Mouse (Mus musculus) kidney, embryonic 16.5 days (tissue): Measurements from ENCODE around the gene Pbx3. TPM values are rescaled to one million over a fixed set of nuclear protein-coding genes. Genes with fewer than 3 reads are reported as not detected.

Source experiments
- ATAC-seq: fragments of 200-750 bp; cut with Nextera tagmentation; 2 replicates; pipeline ENCODE4 v1.8.0; 2017; ENCODE audit warnings: moderate TSS enrichment; ENCODE audit not compliant: low FRiP score, low TSS enrichment
- H3K27ac ChIP-seq: fragments of 300-500 bp; sonication (generic); 2 replicates; pipeline ENCODE4 v1.5.1; 2014; ENCODE audit warnings: low read length
- H3K27me3 ChIP-seq: fragments of 300-500 bp; sonication (generic); 2 replicates; pipeline ENCODE4 v1.6.1; 2014; ENCODE audit warnings: low read length, control low read depth, mixed read lengths; ENCODE audit not compliant: insufficient read depth
- H3K36me3 ChIP-seq: fragments of 300-500 bp; sonication (generic); 2 replicates; pipeline ENCODE4 v1.6.1; 2014; ENCODE audit warnings: low read length, control low read depth, mixed read lengths; ENCODE audit not compliant: insufficient read depth
- H3K4me1 ChIP-seq: fragments of 300-500 bp; sonication (generic); 2 replicates; pipeline ENCODE4 v1.6.1; 2014; ENCODE audit warnings: low read length, control low read depth, mixed read lengths; ENCODE audit not compliant: insufficient read depth
- H3K4me2 ChIP-seq: fragments of 300-500 bp; sonication (generic); replicated peaks from 2 replicates; pipeline ENCODE4 v1.6.1; 2014; ENCODE audit warnings: low read depth, low read length
- H3K4me3 ChIP-seq: fragments of 300-500 bp; sonication (generic); 2 replicates; pipeline ENCODE4 v1.5.1; 2014; ENCODE audit warnings: mild to moderate bottlenecking, low read length
- H3K9ac ChIP-seq: fragments of 300-500 bp; sonication (generic); replicated peaks from 2 replicates; pipeline ENCODE4 v1.6.1; 2014; ENCODE audit warnings: low read length
- H3K9me3 ChIP-seq: fragments of 300-500 bp; sonication (generic); 2 replicates; pipeline ENCODE4 v1.6.1; 2016; ENCODE audit warnings: low read length, control low read depth
- whole genome bisulfite sequencing: fragments of 180-500 bp; shearing (Covaris S2); extraction: QIAGEN DNeasy Blood & Tissue Kit; methylation state at CpG from one replicate; pipeline ENCODE4 v1.1.7; 2014; 5-methylcytosine and 5-hydroxymethylcytosine counted together
- polyA plus RNA-seq: library from polyadenylated mRNA; unstranded; fragments of >200 nt; fragmentation: Nextera tagmentation; extraction: Ambion mirVana; gene quantifications from 2 replicates; pipeline ENCODE4 v1.2.1, GENCODE M21; 2015

Gene Pbx3
- polyA plus RNA-seq, 1 experiment from 2014 or later = 22.7 TPM

- H3K4me3 ChIP-seq = no peak overlapping the region
- H3K36me3 ChIP-seq = no peaks in the 10 kb centered on the region
- no peaks in the 10 kb centered on the region for H3K4me1 ChIP-seq
- H3K4me2 ChIP-seq = no peak overlapping the region
- H3K9me3 ChIP-seq = no peaks in the 10 kb centered on the region
- H3K9ac ChIP-seq = no peak overlapping the region
- H3K27me3 ChIP-seq = no peaks in the 10 kb centered on the region
- WGBS = 81% methylated on average over 1 of the region's 1 CpGs
- no peak for ATAC-seq
- no peak overlapping the region for H3K27ac ChIP-seq
These were observed 74.3 kb downstream of the Pbx3 start for GRCm38 (mm10) chr2:34298664-34299063.

GRCm38 (mm10) chr2:34298202-34298601, 74.7 kb downstream of the Pbx3 start:
- Histone ChIP-seq H3K4me1 (no peaks in the 10 kb centered on the region), H3K9ac (no peak overlapping the region), H3K36me3 (no peaks in the 10 kb centered on the region), H3K27me3 (no peaks in the 10 kb centered on the region), H3K4me2 (no peak overlapping the region), H3K4me3 (no peak overlapping the region), H3K9me3 (no peaks in the 10 kb centered on the region), H3K27ac (no peak overlapping the region)
- no peak for ATAC-seq
- 95% methylated on average over 3 of the region's 3 CpGs for WGBS

DNA sequence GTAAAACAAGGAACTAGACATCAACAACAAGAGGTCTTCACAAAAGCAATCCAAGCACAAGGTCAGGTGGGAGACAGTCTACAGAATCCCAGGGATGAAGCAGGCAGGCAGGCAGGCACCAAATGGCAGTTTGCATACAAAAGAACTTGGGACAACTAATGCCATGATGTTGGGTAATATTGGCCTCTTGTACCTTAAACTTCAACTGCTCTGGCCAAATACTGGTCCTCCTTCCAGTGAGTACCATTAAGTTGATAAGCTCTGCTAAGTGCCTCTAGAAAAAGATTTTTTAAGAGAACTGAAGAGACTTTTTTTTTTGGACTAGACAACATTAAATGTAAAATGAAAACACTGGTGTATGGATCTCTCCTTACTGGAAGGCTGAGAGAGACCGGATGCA, 83.2 kb downstream of the Pbx3 start:
- Histone ChIP-seq H3K4me3 (no peak overlapping the region), H3K27me3 (no peaks in the 10 kb centered on the region), H3K27ac (no peak overlapping the region), H3K9ac (no peak overlapping the region), H3K4me1 (peaks cover 8% of the 10 kb centered on the region), H3K4me2 (no peak overlapping the region), H3K9me3 (no peaks in the 10 kb centered on the region), H3K36me3 (no peaks in the 10 kb centered on the region)
- no peak for ATAC-seq
- WGBS = 88% methylated on average over 1 of the region's 1 CpGs

- Histone ChIP-seq H3K36me3 (no peaks in the 10 kb centered on the region), H3K4me1 (peaks cover 8% of the 10 kb centered on the region), H3K4me3 (no peak overlapping the region), H3K27ac (no peak overlapping the region), H3K9ac (no peak overlapping the region), H3K27me3 (no peaks in the 10 kb centered on the region), H3K4me2 (no peak overlapping the region), H3K9me3 (no peaks in the 10 kb centered on the region)
- WGBS = 85% methylated on average over 2 of the region's 2 CpGs
- ATAC-seq = no peak
These were observed 88.7 kb downstream of the Pbx3 start for GRCm38 (mm10) chr2:34284239-34284638.

DNA sequence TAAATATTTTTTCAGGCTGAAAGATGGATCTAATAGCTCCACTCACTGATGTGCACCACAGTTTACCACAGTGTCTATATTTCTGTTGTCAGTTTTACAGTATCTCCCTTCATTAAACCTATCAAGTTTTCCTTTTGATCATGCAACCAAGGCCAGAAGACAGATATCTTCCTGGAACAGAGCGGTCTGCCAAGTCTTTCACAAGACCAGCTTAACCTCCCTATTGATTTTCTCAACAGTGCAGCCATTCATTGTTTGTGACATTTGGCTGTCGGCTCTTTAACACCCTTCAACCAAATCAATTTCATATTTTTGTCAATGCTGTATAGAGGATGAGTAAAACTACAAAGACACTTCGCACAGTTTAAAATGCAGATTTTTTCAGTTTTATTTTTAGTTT, 91.9 kb downstream of the Pbx3 start:
- Histone ChIP-seq H3K9me3 (no peaks in the 10 kb centered on the region), H3K36me3 (no peaks in the 10 kb centered on the region), H3K27me3 (no peaks in the 10 kb centered on the region), H3K4me2 (no peak overlapping the region), H3K9ac (no peak overlapping the region), H3K4me1 (no peaks in the 10 kb centered on the region), H3K27ac (no peak overlapping the region), H3K4me3 (no peak overlapping the region)
- ATAC-seq = no peak
- 71% methylated on average over 3 of the region's 3 CpGs for WGBS

DNA sequence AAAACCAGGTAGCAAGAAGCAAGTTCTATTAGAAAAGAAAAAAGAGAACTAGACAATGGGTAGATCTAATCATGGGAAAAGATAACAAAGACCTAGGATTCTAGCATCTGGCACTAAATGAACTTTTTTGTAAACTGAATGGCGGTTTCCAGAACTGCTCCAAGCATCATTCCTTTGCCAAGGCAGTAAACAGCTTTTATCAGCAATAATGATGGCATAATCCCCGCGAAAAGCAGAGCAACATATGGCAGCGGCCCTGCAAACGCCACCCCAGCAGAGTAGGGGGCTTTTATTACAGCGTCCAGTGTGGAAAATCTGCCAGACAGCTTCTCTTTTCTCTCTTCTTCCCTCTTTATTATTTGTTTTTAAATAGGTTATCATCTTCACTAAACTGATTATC, 93.2 kb downstream of the Pbx3 start:
- Histone ChIP-seq H3K4me1 (no peaks in the 10 kb centered on the region), H3K27me3 (no peaks in the 10 kb centered on the region), H3K4me3 (no peak overlapping the region), H3K9ac (no peak overlapping the region), H3K4me2 (no peak overlapping the region), H3K27ac (no peak overlapping the region), H3K9me3 (no peaks in the 10 kb centered on the region), H3K36me3 (no peaks in the 10 kb centered on the region)
- no peak for ATAC-seq
- WGBS = 62% methylated on average over 6 of the region's 6 CpGs

DNA sequence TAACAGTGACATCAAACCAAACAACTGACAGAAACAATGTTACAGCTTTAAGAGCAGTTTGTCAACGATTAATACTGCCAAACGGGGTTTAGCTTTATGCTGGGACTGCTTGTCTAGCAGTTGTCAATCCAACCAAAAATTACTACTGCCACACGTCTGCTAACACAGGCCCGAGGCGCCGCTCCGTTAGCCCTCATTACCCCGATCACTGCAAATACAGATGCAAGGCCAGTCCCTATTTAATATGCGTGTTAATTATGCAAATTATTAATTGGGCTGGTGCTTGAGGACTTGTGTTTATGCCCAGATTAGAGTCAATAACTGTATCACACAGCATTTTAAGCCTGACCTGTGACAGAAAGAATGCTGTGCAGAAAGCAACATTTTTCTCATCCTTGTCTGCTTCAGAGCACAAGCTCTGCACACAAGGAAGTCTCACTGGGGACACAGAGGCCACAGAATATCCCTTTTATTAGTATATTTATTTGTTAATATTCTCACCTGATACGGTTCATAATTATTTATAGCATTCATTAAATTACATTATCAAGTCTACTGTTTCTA, 97.2 kb downstream of the Pbx3 start:
- Histone ChIP-seq H3K4me2 (no peak overlapping the region), H3K36me3 (no peaks in the 10 kb centered on the region), H3K27ac (no peak overlapping the region), H3K9ac (no peak overlapping the region), H3K27me3 (no peaks in the 10 kb centered on the region), H3K4me3 (no peak overlapping the region), H3K4me1 (no peaks in the 10 kb centered on the region), H3K9me3 (no peaks in the 10 kb centered on the region)
- WGBS = 89% methylated on average over 10 of the region's 10 CpGs
- ATAC-seq = no peak

DNA sequence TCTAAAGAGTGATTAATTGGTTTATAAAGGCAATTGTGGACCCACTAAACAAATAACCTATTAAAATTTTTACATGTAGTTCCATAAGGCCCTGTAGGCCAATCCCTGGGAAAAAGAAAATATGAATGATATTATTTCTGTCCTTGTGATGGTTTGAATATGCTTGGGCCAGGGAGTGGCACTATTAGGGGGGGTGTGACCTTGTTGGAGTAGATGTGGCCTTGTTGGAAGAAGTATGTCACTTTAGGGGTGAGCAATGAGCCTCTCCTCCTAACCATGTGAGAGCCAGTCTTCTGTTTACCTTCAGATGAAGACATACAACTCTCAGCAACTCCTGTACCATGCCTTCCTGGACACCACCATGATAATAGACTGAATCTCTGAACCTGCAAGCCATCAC, 110.9 kb downstream of the Pbx3 start:
- Histone ChIP-seq H3K9me3 (no peaks in the 10 kb centered on the region), H3K4me1 (peaks cover under 1% of the 10 kb centered on the region; the same call in 1 of the 2 replicates), H3K27ac (no peak overlapping the region), H3K36me3 (no peaks in the 10 kb centered on the region), H3K4me3 (no peak overlapping the region), H3K9ac (no peak overlapping the region), H3K4me2 (no peak overlapping the region), H3K27me3 (no peaks in the 10 kb centered on the region)
- no peak for ATAC-seq

- H3K27ac ChIP-seq = no peak overlapping the region
- no peaks in the 10 kb centered on the region for H3K36me3 ChIP-seq
- no peaks in the 10 kb centered on the region for H3K9me3 ChIP-seq
- H3K9ac ChIP-seq = no peak overlapping the region
- H3K4me3 ChIP-seq = no peak overlapping the region
- no peak overlapping the region for H3K4me2 ChIP-seq
- peaks cover 13% of the 10 kb centered on the region for H3K4me1 ChIP-seq
- 62% methylated on average over 4 of the region's 4 CpGs for WGBS
- no peaks in the 10 kb centered on the region for H3K27me3 ChIP-seq
- ATAC-seq = no peak
These were observed 112.3 kb downstream of the Pbx3 start for GRCm38 (mm10) chr2:34260653-34261076.

GRCm38 (mm10) chr2:34258256-34258655, 114.7 kb downstream of the Pbx3 start:
- no peaks in the 10 kb centered on the region for H3K27me3 ChIP-seq
- no peak for ATAC-seq
- no peak overlapping the region for H3K9ac ChIP-seq
- no peak overlapping the region for H3K4me2 ChIP-seq
- H3K36me3 ChIP-seq = no peaks in the 10 kb centered on the region
- H3K4me1 ChIP-seq = peaks cover 20% of the 10 kb centered on the region
- no peak overlapping the region for H3K4me3 ChIP-seq
- no peak overlapping the region for H3K27ac ChIP-seq
- H3K9me3 ChIP-seq = no peaks in the 10 kb centered on the region
- WGBS = 63% methylated on average over 2 of the region's 2 CpGs
